Mouse (Mus musculus): ENCODE data around the gene 1190005I06Rik. TPM values are rescaled to one million over a fixed set of nuclear protein-coding genes. Genes with fewer than 3 reads are reported as not detected.

1190005I06Rik gene
- polyA plus RNA-seq, 2 experiments = 0.28 to 0.86 TPM

GRCm38 (mm10) chr8:120602672-120603071 is 44.8 kb downstream of the 1190005I06Rik start:
- no peaks in the 10 kb centered on the region; the same call in 1 of the 2 replicates for H3K27me3 ChIP-seq (ENCODE audit: control insufficient read depth, insufficient read depth, low read length)
- no peak overlapping the region for H3K4me2 ChIP-seq (ENCODE audit: low read depth)
- no peaks in the 10 kb centered on the region for H3K9me3 ChIP-seq (ENCODE audit: control insufficient read depth, low read length)
- H3K4me3 ChIP-seq (ENCODE audit: insufficient read depth in 1 of 2, low read depth in 2 of 2, low read length in 2 of 2) = no peak overlapping the region
- 69% methylated on average over 6 of the region's 6 CpGs for WGBS (ENCODE audit: insufficient replicate concordance)
- TF ChIP-seq CTCF (IDR thresholded peaks at IDR 0.05; ENCODE audit: low read depth) (no peak), EP300 (IDR thresholded peaks at IDR 0.05; ENCODE audit: low read depth) (no peak)
- no peak for DNase-seq (ENCODE audit: low read depth in 3 of 3, low spot score in 3 of 3)
- H3K9ac ChIP-seq (replicated peaks) = no peak overlapping the region
- no peak overlapping the region for H3K27ac ChIP-seq
- H3K4me1 ChIP-seq (replicated peaks; ENCODE audit: control insufficient read depth in 2 of 2, insufficient read depth in 2 of 2, low read length in 1 of 2) = no peaks in the 10 kb centered on the region
- ATAC-seq (ENCODE audit: insufficient read depth) = no peak
- no peaks in the 10 kb centered on the region for H3K36me3 ChIP-seq (replicated peaks; ENCODE audit: control insufficient read depth, insufficient read depth, low read depth)

- Histone ChIP-seq H3K9ac (replicated peaks) (no peak overlapping the region), H3K27me3 (ENCODE audit: control insufficient read depth, insufficient read depth, low read length) (no peaks in the 10 kb centered on the region; the same call in 1 of the 2 replicates), H3K4me3 (ENCODE audit: insufficient read depth in 1 of 2, low read depth in 2 of 2, low read length in 2 of 2) (no peak overlapping the region), H3K4me1 (replicated peaks; ENCODE audit: control insufficient read depth in 2 of 2, insufficient read depth in 2 of 2, low read length in 1 of 2) (no peaks in the 10 kb centered on the region; a peak in 1 of 4 replicates), H3K4me2 (ENCODE audit: low read depth) (no peak overlapping the region), H3K36me3 (replicated peaks; ENCODE audit: control insufficient read depth, insufficient read depth, low read depth) (no peaks in the 10 kb centered on the region), H3K27ac (no peak overlapping the region), H3K9me3 (ENCODE audit: control insufficient read depth, low read length) (no peaks in the 10 kb centered on the region; the same call in 1 of the 2 replicates)
- peak in 2 of 3 experiments; percentile 33 to 40 for DNase-seq (ENCODE audit: low read depth in 3 of 3, low spot score in 3 of 3)
- 23% methylated on average over 7 of the region's 7 CpGs for WGBS (ENCODE audit: insufficient replicate concordance)
- no peak for TF ChIP-seq EP300 (IDR thresholded peaks at IDR 0.05; ENCODE audit: low read depth)
- TF ChIP-seq CTCF (IDR thresholded peaks at IDR 0.05; ENCODE audit: low read depth) = peak; percentile 87
- ATAC-seq (ENCODE audit: insufficient read depth) = no peak
Observed at GRCm38 (mm10) chr8:120599504-120599903, 47.9 kb downstream of the 1190005I06Rik start.

- Histone ChIP-seq H3K4me1 (replicated peaks; ENCODE audit: control insufficient read depth in 2 of 2, insufficient read depth in 2 of 2, low read length in 1 of 2) (no peaks in the 10 kb centered on the region; a peak in 1 of 4 replicates), H3K9ac (replicated peaks) (no peak overlapping the region), H3K27ac (no peak overlapping the region), H3K9me3 (ENCODE audit: control insufficient read depth, low read length) (no peaks in the 10 kb centered on the region; the same call in 1 of the 2 replicates), H3K4me2 (ENCODE audit: low read depth) (no peak overlapping the region), H3K27me3 (ENCODE audit: control insufficient read depth, insufficient read depth, low read length) (no peaks in the 10 kb centered on the region; the same call in 1 of the 2 replicates), H3K4me3 (ENCODE audit: insufficient read depth in 1 of 2, low read depth in 2 of 2, low read length in 2 of 2) (no peak overlapping the region), H3K36me3 (replicated peaks; ENCODE audit: control insufficient read depth, insufficient read depth, low read depth) (no peaks in the 10 kb centered on the region)
- WGBS (ENCODE audit: insufficient replicate concordance) = 52% methylated on average over 24 of the region's 24 CpGs
- DNase-seq (ENCODE audit: low read depth in 3 of 3, low spot score in 3 of 3) (no peak), ATAC-seq (ENCODE audit: insufficient read depth) (no peak)
- TF ChIP-seq CTCF (IDR thresholded peaks at IDR 0.05; ENCODE audit: low read depth) = no peak
Observed at GRCm38 (mm10) chr8:120598579-120598978, 48.9 kb downstream of the 1190005I06Rik start.

GRCm38 (mm10) chr8:120595963-120596362 is 51.5 kb downstream of the 1190005I06Rik start:
- H3K9ac ChIP-seq (replicated peaks) = no peak overlapping the region
- TF ChIP-seq EP300 (IDR thresholded peaks at IDR 0.05; ENCODE audit: low read depth) = no peak
- peak; percentile 96 for TF ChIP-seq CTCF (IDR thresholded peaks at IDR 0.05; ENCODE audit: low read depth)
- H3K36me3 ChIP-seq (replicated peaks; ENCODE audit: control insufficient read depth, insufficient read depth, low read depth) = no peaks in the 10 kb centered on the region
- 9% methylated on average over 5 of the region's 5 CpGs for WGBS (ENCODE audit: insufficient replicate concordance)
- H3K4me3 ChIP-seq (ENCODE audit: insufficient read depth in 1 of 2, low read depth in 2 of 2, low read length in 2 of 2) = no peak overlapping the region
- H3K4me2 ChIP-seq (ENCODE audit: low read depth) = no peak overlapping the region
- H3K4me1 ChIP-seq (replicated peaks; ENCODE audit: control insufficient read depth in 2 of 2, insufficient read depth in 2 of 2, low read length in 1 of 2) = no peaks in the 10 kb centered on the region; a peak in 1 of 4 replicates
- DNase-seq (ENCODE audit: low read depth in 3 of 3, low spot score in 3 of 3) (peak; percentile 42 to 52 (median 43)), ATAC-seq (ENCODE audit: insufficient read depth) (peak; percentile 36; the same call in 1 of the 2 replicates)
- no peaks in the 10 kb centered on the region; the same call in 1 of the 2 replicates for H3K9me3 ChIP-seq (ENCODE audit: control insufficient read depth, low read length)
- no peaks in the 10 kb centered on the region; the same call in 1 of the 2 replicates for H3K27me3 ChIP-seq (ENCODE audit: control insufficient read depth, insufficient read depth, low read length)
- no peak overlapping the region for H3K27ac ChIP-seq

- 71% methylated on average over 5 of the region's 5 CpGs for WGBS (ENCODE audit: insufficient replicate concordance)
- Histone ChIP-seq H3K4me1 (replicated peaks; ENCODE audit: control insufficient read depth in 2 of 2, insufficient read depth in 2 of 2, low read length in 1 of 2) (peaks cover 5 to 6% of the 10 kb centered on the region in 2 experiments), H3K4me3 (ENCODE audit: insufficient read depth in 1 of 2, low read depth in 2 of 2, low read length in 2 of 2) (no peak overlapping the region), H3K27ac (no peak overlapping the region), H3K9me3 (ENCODE audit: control insufficient read depth, low read length) (no peaks in the 10 kb centered on the region; the same call in 1 of the 2 replicates), H3K4me2 (ENCODE audit: low read depth) (no peak overlapping the region), H3K36me3 (replicated peaks; ENCODE audit: control insufficient read depth, insufficient read depth, low read depth) (no peaks in the 10 kb centered on the region), H3K27me3 (ENCODE audit: control insufficient read depth, insufficient read depth, low read length) (no peaks in the 10 kb centered on the region; the same call in 1 of the 2 replicates), H3K9ac (replicated peaks) (no peak overlapping the region)
- ATAC-seq (ENCODE audit: insufficient read depth) = no peak
- peak; percentile 82 for TF ChIP-seq CTCF (IDR thresholded peaks at IDR 0.05; ENCODE audit: low read depth)
- TF ChIP-seq EP300 (IDR thresholded peaks at IDR 0.05; ENCODE audit: low read depth) = no peak
- no peak for DNase-seq (ENCODE audit: low read depth in 3 of 3, low spot score in 3 of 3)
Observed at GRCm38 (mm10) chr8:120594571-120594970, 52.9 kb downstream of the 1190005I06Rik start.

Measured in liver, embryonic 14.5 days (tissue).